Mouse (Mus musculus) left cerebral cortex, postnatal 4 days (tissue): Measurements from ENCODE around the gene Gna15. TPM values are rescaled to one million over a fixed set of nuclear protein-coding genes. Genes with fewer than 3 reads are reported as not detected.

Experiments used
- DNase-seq: peaks from one replicate; pipeline ENCODE4 v3.0.0-alpha.2; 2022
- intact Hi-C: fragments of 180-260 bp; cut with DNase I; formaldehyde crosslinking; loops from one replicate; pipeline ENCODE4 v1.15.1; 2025
- total RNA-seq, 2 experiments: library from RNA; stranded (reverse); gene quantifications; 2 replicates each; pipeline ENCODE4 v1.2.3; 2021

Gene Gna15
- 1 to 10 TPM; 1.1 to 1.6 TPM for total RNA-seq

DNA sequence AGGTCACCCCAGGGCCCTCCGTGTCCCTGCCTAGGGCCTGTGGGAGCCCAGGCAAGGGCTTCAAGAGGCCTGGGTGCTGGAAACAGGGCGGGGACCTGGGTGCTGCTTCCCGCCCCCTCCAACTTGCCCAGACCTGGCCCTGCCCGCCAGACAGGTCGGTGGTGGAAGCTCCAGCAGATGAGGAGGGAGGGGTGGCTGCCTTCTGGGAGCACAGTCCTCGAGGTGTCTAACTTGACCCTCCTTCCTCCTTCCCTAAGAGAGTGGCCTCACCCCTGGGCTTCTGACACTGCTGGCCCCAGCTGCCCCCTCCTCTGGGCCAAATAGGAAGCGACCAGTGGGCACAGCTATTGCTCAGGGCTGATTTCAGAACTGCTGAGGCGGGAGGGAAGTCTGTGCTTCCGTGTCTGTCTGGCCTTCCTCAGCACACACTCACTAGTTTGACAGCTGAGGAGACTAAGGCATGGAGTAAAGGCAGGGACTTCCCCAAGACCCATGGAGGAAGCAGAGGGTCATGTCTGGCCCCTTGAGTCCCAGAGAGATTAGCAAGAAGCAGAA is at the start of gene Gna15:
Gene Gna15 (minus strand): TSS at position 175 of the 555 bp plus-strand sequence.
- intact Hi-C loops = no loop called here
- no peak for DNase-seq

DNA sequence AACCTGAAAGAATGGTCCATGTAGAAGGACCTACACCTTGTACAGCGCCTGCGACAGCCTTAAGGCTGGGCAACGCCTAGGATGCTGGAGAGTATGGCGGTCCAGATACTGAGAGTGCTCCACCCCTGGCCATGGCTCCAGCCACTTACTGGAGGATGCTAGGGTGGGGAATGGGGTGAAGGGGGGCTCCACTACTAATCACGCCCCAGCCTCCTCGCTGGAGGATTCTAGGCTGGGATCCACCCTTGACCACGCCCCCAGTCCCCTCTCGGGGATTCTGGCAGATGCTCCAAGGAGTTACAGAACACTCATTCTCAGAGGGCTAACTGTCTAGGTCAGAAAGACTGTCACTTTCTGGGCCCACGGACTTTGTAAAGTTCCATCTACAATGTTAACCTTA is 49.0 kb upstream of the Gna15 start:
- intact Hi-C loops = no loop called here
- peak; percentile 59 for DNase-seq

DNA sequence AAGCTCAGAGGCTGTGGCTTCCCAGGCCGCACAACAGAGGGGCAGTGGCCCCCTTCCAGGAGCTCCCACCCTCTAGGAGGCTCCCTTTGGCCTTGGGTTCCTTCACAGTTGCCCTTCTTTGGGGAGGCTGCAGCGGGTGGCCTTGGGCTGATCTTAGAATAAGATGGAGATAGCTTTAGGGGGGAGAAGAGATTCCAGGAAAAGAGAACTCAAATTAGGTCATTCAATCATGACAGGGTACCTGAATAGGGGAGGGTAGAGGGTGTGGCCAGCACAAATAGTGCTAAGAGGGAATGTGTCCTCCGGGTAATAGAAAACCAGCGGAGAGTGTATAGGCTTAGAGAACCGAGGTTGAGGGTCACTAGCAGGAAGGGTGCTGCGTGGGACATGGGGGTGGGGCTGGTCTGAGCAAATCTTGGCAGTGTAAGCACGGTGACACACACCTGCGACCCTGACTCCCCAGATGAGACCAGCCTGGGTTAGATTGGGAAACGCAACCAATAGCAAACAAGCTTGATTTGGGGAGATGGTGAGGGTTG is 48.2 kb upstream of the Gna15 start:
- intact Hi-C loops = no loop called here
- DNase-seq = no peak

DNA sequence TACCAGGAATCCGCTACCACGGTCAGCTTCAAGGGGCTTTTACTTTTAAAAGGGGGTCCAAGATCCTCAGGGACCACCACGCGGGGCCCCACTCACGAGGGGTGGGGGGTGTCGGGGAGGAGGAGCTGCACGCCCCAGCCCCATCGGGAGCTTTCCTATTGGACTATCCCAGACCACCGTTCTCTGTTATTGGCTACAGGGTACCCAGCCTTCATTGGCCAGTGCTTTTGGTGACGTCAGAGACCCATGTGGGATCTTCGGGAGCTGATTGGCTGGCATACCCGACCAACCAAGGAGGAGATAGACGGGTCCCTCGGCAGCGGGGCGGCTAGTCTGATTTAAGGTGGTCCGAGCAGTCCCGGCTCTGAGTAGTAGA is 47.5 kb upstream of the Gna15 start:
- peak; percentile 99 for DNase-seq
- intact Hi-C loops = no loop called here

DNA sequence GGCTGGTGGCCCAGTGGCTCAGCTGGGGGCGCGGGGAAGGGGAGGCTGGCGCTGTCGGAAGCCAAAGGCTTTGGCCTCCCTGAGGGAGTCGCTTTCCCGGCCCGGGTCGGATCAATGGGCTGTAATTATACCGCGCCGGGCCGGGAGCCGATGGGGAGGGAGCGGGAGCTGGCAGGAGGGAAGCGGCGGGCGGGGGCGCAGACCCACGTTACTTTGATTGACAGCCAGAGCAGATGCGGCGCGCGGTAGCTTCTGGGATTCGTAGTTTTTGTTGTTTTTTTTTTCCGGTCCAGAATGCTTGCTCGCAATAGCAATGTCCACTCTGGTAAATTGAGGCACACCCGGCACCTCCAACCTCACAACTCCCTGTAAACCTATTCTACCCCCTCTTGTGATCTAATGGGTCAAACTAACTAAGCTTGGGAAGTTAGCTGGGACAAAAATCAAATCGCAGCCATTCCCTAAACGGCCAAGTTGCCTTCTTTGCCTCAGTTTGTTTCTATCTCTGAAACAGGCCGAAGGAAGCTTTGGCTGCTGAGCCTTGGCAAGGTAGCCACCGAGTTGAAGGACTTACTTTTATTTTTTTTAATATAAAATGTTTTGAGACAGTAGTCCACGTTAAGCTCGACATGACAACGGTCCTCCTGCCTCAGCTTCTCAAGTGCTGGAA is 46.9 kb upstream of the Gna15 start:
- intact Hi-C loops = no loop called here
- DNase-seq = peak; percentile 98

DNA sequence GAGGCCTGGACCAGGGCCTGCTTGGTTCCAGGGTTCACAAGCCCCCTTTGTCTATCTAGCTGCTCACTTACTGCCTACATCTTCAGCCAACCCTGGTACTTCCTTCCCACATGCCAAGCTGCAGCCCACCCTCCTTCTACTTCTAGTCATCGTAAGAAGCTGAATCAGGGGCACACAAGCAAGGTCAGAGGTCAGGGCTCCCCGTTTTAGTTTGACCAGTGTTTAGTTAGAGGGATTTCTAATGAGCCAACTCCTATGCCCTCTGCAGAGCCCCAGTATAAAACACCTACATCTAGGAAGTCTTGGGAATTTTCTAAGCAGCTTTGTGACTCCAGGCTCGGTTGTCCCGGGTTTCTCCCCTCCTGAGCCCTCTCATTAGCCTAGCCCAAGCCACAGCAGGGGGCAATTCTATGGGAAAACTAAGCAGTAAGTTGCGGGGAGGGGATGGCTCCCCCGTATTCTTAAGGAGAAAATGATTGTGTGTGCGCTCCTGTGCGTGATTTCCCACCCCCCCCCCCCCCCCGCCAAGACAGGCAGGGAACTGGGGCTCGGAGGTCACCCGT is 46.3 kb upstream of the Gna15 start:
- DNase-seq = no peak
- intact Hi-C loops = no loop called here

DNA sequence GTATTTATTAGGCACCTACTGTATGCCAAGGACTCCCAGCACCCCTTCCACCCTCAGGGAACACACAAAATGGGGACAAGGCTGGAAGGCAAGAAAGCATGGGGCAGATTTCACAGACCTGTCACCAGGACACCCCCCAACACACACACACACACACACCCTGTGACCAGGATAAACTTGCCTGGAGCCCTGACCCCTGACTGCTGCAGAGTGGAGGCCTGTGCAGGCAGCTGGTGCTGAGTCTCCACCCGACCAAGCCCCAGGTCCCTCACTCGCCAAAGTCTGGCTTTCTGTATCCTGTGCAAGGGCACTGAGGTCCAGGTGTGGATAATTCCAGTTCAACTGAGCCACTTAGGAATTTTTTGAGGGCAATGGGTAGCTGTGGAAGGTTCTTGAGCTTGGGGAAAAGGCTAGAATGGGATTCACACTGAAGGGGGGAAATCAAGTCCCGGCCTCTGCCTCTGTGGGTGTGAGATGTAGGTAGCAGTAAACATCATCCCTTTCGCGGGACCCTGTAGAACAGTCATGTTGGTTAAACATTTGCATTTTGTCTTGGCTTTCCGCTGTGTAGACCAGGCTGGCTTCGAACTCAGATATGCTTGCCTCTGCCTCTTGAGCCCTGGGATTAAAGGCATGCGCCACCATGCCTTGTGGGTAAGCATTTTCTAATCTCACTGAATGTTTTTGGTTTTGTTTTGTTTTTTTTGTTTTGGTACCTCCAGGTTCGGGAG is 45.6 kb upstream of the Gna15 start:
- no peak for DNase-seq
- intact Hi-C loops = no loop called here

DNA sequence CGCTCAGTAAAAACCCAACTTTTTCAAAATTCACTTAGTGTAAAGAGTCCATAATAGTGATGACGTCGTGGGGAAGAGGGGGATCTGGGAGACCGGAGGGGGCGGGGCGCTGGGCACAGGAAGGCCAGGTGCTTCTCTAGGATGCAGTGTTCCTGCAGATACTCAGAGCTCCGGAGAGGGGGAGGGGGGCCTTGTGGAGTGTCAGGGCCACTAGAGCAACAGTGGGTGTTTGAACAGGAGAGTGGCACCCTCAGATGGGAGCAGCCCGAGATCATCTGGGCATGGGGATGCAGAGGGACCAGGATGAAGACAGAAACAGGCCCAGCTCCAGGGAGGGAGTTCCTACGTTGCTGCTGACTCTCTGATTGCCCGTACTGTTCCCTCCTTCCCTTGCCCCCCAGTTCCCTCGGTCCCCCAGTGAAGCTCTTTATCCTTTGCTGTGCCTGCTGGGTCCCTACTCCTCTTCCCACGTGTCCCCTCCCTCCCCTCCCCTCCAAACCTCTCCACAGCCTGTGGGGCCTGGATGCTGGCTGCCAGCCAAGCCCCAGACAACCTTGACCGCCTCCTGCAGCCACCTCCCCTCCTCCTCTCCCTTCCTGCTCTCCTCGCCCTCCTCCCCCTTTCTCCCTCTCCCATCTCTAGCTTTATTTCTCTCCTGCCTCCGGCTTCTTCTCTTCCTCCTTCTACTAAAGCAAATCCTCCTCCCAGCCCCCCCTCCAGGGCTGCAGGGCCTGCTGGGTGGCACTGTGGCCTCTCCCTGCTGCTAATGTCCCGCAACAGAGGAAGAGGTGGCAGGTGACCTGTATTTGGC is 44.6 kb upstream of the Gna15 start:
- DNase-seq = peak; percentile 81
- intact Hi-C loops = no loop called here

DNA sequence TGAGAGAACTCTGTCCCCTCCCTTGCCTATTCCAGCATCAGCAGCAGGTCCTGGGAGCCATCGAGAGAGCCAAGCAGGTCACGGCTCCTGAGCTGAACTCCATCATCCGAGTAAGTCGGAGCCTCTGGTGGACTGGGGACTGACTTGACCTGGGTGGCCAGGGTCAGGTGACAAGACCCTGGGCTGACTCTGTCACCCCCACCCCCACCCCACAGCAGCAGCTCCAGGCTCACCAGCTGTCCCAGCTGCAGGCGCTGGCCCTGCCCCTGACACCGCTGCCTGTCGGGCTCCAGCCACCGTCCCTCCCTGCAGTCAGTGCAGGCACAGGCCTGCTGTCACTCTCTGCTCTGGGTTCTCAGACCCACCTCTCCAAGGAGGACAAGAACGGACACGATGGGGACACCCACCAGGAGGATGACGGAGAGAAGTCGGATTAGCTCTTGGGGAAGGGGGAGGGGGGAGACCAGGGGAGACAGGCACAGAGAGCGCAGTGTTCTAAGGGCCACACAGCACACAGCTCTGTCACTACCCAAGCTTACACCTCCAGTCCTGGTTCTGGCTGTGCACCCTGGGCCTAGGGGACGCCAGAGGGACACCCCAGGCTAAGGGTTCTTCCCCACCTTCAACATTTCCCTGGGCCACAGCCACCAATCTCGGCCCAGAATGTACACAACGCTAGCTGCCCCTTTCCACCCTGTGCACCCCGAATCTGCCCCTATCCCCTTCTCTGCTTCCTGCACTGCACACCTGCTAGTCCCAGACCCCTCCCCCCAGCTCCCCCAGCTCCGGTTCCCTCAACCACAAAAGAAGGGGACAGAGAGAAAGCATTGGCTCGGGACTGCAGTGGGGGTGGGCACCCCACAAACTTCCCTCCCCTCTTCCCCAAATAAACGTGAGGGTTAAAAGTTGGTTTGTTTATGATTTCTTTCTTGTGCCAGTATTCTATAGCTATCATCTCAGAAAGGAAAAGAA is 41.5 kb upstream of the Gna15 start:
- intact Hi-C loops = no loop called here
- DNase-seq = no peak

DNA sequence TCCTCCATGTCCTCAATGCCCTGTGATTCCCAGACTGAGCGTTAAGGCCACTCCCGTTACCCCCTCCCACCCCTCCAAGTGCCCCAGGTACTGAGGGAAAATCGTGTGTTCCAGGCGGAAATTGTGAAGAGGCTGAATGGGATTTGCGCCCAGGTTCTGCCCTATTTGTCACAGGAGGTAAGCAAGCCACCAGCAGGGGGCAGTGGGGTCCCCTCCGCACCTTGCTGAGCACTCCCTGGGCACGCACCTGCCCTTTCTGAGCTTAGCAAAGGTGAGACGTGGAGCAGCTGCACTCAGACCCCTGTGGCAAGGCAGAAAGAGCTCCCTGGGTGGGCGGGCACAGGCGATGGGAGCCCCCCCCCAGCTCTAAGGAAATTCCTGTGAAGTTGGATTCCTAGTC is 40.7 kb upstream of the Gna15 start:
- intact Hi-C loops = no loop called here
- peak; percentile 57 for DNase-seq

DNA sequence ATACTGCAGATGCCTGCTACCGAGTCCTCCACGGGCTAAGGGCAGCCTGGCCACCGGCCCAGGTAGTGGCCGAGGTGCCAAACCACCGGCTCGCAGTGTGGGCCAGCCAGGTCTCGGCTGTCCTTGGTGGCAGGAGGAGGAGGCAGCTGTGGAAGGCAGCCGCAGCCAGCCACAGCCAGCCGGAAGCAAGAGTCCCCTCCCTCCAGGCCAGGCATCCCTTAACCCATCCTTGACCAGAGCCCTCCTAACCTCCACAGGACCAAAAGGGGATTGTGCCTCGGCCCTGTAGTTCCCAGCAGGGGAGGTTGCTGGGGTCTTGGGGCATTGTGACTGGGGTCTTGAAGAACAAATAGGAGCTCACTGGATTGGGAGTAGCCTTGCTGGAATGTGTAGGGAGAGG is 40.2 kb upstream of the Gna15 start:
- DNase-seq = peak; percentile 73
- intact Hi-C loops = no loop called here

DNA sequence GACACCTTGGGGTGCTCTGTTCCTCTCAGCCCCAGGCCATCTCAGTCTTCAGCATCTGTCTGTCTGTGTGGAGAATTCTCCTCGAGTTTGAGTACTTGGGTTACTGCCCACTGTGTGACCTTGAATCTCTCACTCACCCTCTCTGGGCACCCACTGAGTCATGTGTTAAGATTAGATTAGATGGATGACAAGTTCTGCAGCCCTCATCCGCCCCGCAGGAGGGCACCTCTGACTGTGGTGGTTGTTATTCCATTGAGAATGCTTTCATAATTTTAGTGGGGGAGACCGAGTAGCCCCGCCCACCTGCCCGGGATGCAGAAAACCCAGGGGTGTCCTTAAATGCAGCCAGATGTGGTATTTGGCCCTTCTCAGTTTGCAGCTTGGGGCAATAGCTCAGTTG is 39.5 kb upstream of the Gna15 start:
- intact Hi-C loops = no loop called here

DNA sequence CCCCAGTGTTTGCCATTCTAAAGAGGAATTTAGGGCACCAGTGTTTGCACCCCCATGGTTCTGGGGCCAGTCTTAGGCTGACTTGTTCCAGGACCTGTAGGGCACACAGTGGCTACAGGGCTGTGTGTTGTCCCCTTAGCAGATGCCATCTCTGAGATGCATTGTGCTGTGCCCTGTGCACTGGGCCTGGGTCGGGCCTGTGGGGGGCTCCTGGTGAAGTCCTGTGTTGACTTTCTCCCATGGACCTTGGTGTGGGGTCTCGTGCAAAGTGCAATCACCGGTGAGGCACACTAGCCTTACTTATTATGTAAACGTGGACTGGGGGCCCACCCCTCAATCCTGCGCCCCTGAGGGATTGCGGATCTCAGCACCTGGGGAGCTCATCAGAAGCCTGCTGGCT is 38.4 kb upstream of the Gna15 start:
- intact Hi-C loops = no loop called here

More for the DNA sequence above, 39.5 kb upstream of the Gna15 start:
- no peak for DNase-seq

DNA sequence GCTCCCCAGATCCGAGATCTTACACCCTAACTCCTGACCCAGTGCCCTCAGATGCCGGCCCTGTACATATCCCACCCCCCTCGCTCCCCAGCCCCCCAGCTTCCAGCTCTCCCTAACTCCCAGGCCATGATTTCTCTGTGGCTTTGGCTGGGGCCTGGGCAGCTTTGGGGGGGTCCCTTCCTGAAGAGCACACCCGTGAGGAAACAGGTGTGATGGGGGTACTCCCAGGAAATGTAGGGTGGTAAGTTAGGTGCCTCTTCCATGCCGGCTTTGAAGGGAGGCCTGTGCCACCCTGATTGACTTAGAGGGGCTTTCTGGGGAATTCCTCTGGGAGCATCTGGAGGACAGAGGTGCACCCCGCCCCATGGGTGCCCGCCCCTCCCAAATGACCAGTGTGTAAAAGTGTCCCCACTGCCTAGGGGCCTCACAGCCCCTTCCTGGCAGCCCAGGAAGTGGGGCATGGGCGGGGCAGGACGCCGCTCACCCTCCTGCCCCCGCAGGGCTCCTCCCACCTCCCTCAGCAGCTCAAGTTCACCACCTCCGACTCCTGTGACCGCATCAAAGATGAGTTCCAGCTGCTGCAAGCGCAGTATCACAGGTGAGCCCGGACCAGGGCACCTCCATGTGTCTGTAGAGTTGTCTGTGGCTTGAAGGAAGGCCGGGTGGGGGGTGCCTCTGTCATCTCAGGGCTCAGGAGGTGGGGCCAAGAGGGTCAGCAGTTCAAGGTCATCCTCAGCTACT is 36.9 kb upstream of the Gna15 start:
- intact Hi-C loops = no loop called here
- no peak for DNase-seq

More for the DNA sequence above, 38.4 kb upstream of the Gna15 start:
- DNase-seq = no peak

DNA sequence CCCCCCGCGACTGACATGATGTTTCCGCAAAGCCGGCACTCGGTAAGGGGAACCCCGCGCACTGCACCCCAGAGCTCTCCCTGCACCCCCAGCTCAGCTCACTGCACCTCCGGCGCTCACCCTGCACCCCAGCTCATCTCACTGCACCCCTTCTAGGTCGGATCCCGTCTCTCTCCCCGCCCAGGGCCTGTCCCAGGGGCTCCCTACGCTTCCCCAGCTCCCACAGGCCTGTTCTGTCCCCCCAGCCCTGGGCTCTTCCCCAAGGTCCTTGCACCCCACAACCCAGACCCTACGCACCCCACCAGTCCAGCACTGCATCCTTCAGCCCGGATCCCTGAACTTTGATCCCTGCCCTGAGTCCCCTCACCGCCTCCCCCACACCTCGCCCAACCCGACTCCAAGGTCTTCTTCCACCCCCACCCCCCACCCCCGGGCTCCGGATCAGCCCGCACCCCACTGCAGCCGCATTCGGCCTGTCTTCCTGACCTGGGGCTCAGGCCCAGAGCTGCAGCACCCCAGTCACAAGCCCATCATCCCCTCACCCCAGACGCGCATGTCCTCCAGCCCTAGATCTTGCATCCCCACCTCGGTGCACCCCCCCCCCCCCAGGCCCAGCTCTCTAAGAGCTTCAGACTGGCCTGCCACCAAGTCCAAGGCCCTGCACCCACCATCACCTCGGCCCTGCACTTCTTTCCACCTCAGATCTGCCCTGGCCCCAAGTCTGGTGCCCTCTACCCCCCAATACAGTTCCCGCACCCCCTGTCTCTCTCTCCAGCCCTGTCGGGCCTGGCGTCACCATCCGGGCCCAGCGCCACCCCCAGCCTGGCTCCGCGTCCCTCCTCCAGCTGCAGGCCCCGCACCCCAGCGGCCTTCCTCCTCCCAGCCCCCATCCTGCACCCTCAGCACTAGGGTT is 35.9 kb upstream of the Gna15 start:
- intact Hi-C loops = loop anchor here (10.0 kb wide), 1 partner anchor 1825 kb away; no protein-coding TSS in a partner anchor
- peak; percentile 69 for DNase-seq

DNA sequence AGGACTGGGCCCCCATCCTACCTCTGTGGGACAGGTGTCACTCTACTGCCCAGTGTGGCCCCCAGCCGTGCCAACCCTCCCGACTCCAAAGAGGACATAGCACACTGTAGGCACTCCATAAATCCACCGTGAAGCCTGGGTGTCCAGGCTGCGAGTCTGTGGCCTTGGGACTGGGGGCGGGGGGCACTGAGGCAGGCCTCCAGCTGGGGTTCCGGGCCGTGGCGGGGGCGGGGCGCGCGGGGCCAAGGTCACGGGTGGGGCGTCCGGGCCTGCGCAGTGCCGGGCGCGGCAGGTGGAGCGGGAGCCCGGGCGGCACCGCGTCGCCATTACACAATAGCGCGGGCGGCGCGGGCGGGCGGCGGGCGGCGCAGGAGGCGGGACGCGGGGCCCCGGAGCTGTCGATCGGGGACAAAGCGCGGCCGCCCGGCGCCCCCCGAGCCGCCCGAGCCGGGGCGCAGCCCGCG is 35.2 kb upstream of the Gna15 start, which contains the start of gene Aes:
Gene Aes (plus strand): TSS at position 326 of the 464 bp plus-strand sequence.
- intact Hi-C loops = loop anchor here (10.0 kb wide), 1 partner anchor 1824 kb away; no protein-coding TSS in a partner anchor
- DNase-seq = peak; percentile 66

DNA sequence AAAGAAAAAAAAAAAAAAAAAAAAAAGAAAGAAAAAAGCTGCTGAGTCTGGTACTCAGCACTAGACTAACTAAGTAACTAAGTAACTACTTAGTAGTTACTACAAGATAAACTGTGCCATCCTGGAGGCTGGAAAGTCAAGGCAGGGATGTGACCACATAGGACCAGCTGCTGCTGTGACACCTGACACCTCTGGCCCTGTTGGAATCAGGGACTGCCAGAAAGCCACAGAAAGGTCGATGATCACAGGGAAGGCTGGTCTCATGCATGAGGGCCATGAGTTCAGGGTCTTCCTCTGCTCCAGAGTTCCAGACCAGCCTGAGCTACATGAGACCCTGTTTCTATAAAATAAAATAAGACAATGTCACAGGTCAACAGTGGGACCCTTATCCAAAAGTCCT is 33.5 kb upstream of the Gna15 start:
- no peak for DNase-seq
- intact Hi-C loops = loop anchor here (10.0 kb wide), 1 partner anchor 1823 kb away; no protein-coding TSS in a partner anchor
